Mouse (Mus musculus) bone marrow, adult 2 months (tissue): ENCODE data around the gene Gm5148. TPM values are rescaled to one million over a fixed set of nuclear protein-coding genes. Genes with fewer than 3 reads are reported as not detected.

Experiments
- H3K27ac ChIP-seq: fragments of 200-500 bp; 2 replicates; pipeline ENCODE4 v1.5.1; 2012; ENCODE audit warnings: low read depth, mild to moderate bottlenecking, control low read depth, inconsistent platforms, low read length; ENCODE audit not compliant: control insufficient read depth, poor library complexity, insufficient read depth
- H3K4me1 ChIP-seq: fragments of 200-500 bp; 2 replicates; pipeline ENCODE4 v1.6.1; 2011; ENCODE audit warnings: low read length; ENCODE audit not compliant: control insufficient read depth, insufficient read depth
- H3K4me3 ChIP-seq: fragments of 200-500 bp; replicated peaks from 2 replicates; pipeline ENCODE3; 2011; ENCODE audit warnings: mild to moderate bottlenecking, low read depth, low read length, control low read depth; ENCODE audit not compliant: control insufficient read depth
- CTCF ChIP-seq: fragments of 200-500 bp; IDR thresholded peaks from 2 replicates; pipeline ENCODE4 v1.5.1; 2011; ENCODE audit warnings: low read length, control low read depth; ENCODE audit not compliant: control insufficient read depth, insufficient read depth
- POLR2A ChIP-seq: fragments of 200-500 bp; IDR thresholded peaks from 2 replicates; pipeline ENCODE4 v1.6.1; 2011; ENCODE audit warnings: low read depth, mild to moderate bottlenecking, control low read depth, low read length, borderline replicate concordance; ENCODE audit not compliant: control insufficient read depth
- whole genome bisulfite sequencing: fragments of 180-500 bp; shearing (Covaris S2); methylation state at CpG from one replicate; pipeline ENCODE4 v1.1.7; 2018; 5-methylcytosine and 5-hydroxymethylcytosine counted together
- polyA plus RNA-seq: library from polyadenylated mRNA; stranded (reverse); fragments of >200 nt; gene quantifications from 2 replicates; pipeline ENCODE4 v1.2.4, GENCODE M21; 2011; ENCODE audit warnings: low replicate concordance; ENCODE audit not compliant: missing spikeins, insufficient read depth, insufficient read length

The Gm5148 gene
- polyA plus RNA-seq, 1 experiment: 2.0 TPM

DNA sequence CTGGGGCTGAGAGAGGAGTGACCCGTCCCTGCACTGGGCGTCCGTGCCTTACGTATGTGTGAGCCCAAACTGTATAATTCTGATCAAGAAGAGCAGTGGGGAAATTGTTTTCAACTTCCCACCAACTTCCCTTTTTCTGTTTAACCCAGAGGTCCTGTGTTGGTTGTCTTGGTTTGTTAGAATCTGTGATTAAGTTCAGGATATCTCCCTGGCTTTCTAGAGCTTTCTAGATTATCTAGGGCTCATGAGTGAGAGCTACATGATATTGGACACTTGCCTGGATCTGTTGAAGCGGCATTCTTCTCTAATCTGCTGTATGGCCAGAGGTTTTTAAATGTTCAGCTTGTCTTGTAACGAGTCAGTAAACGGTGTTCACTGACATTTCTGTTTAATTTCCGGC is 30.7 kb downstream of the Gm5148 start:
- no peak overlapping the region for H3K4me3 ChIP-seq
- H3K27ac ChIP-seq: no peak overlapping the region
- 10% methylated on average over 8 of the region's 8 CpGs for WGBS
- no peak for TF ChIP-seq CTCF
- TF ChIP-seq POLR2A: no peak
- peaks cover 2% of the 10 kb centered on the region; the same call in 1 of the 2 replicates for H3K4me1 ChIP-seq

DNA sequence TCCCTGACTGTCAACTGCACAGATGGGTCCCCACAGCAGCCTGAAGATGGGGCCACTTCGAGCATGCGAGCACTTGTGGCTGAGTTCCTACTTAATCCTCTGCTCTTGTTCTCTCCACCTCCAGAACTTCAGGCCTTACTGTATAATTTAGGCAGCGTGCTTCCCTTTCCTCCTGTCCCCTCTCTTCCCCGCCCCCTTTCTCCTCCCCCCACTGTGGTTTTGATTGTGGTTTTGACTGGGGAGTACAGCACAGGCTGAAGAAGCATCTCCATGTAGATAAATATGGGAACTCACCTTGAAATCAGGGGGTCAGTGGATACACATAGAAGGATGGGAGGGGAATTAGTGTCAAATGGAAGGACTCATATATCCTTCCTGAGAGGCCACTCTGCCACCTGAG is 31.3 kb downstream of the Gm5148 start:
- 3% methylated on average over 4 of the region's 4 CpGs for WGBS
- no peak for TF ChIP-seq POLR2A
- no peak for TF ChIP-seq CTCF
- Histone ChIP-seq H3K27ac (no peak overlapping the region), H3K4me1 (peaks cover 2% of the 10 kb centered on the region; the same call in 1 of the 2 replicates), H3K4me3 (no peak overlapping the region)

GRCm38 (mm10) chr3:37687158-37687980 is 36.9 kb downstream of the Gm5148 start:
- TF ChIP-seq POLR2A (0 out of 2 replicates have a peak, but pooled peaks have one; percentile 14), CTCF (no peak)
- H3K4me3 ChIP-seq: peak overlapping the region; percentile 41
- no peaks in the 10 kb centered on the region for H3K4me1 ChIP-seq
- 25% methylated on average over 28 of the region's 28 CpGs for WGBS
- no peak overlapping the region; the same call in 1 of the 2 replicates for H3K27ac ChIP-seq

- Histone ChIP-seq H3K4me3 (peak overlapping the region; percentile 41), H3K27ac (no peak overlapping the region; the same call in 1 of the 2 replicates), H3K4me1 (no peaks in the 10 kb centered on the region)
- TF ChIP-seq POLR2A: no peak
- TF ChIP-seq CTCF: no peak
- WGBS: 30% methylated on average over 6 of the region's 6 CpGs
Measured at GRCm38 (mm10) chr3:37686751-37687150, 37.5 kb downstream of the Gm5148 start.

- Histone ChIP-seq H3K4me3 (no peak overlapping the region), H3K27ac (no peak overlapping the region), H3K4me1 (no peaks in the 10 kb centered on the region)
- WGBS: 62% methylated on average over 7 of the region's 7 CpGs
- no peak for TF ChIP-seq CTCF
- TF ChIP-seq POLR2A: no peak
Measured at GRCm38 (mm10) chr3:37686219-37686618, 38.1 kb downstream of the Gm5148 start.

GRCm38 (mm10) chr3:37676291-37676690 is 48.0 kb downstream of the Gm5148 start:
- H3K27ac ChIP-seq: no peak overlapping the region
- H3K4me3 ChIP-seq: no peak overlapping the region
- H3K4me1 ChIP-seq: no peaks in the 10 kb centered on the region; the same call in 1 of the 2 replicates
- TF ChIP-seq CTCF (no peak), POLR2A (no peak)
- WGBS: 72% methylated on average over 8 of the region's 8 CpGs

- Histone ChIP-seq H3K4me1 (no peaks in the 10 kb centered on the region; the same call in 1 of the 2 replicates), H3K4me3 (no peak overlapping the region), H3K27ac (no peak overlapping the region)
- TF ChIP-seq POLR2A (no peak), CTCF (no peak)
- 8% methylated on average over 11 of the region's 11 CpGs for WGBS
Measured at GRCm38 (mm10) chr3:37675056-37675525, 49.2 kb downstream of the Gm5148 start.

DNA sequence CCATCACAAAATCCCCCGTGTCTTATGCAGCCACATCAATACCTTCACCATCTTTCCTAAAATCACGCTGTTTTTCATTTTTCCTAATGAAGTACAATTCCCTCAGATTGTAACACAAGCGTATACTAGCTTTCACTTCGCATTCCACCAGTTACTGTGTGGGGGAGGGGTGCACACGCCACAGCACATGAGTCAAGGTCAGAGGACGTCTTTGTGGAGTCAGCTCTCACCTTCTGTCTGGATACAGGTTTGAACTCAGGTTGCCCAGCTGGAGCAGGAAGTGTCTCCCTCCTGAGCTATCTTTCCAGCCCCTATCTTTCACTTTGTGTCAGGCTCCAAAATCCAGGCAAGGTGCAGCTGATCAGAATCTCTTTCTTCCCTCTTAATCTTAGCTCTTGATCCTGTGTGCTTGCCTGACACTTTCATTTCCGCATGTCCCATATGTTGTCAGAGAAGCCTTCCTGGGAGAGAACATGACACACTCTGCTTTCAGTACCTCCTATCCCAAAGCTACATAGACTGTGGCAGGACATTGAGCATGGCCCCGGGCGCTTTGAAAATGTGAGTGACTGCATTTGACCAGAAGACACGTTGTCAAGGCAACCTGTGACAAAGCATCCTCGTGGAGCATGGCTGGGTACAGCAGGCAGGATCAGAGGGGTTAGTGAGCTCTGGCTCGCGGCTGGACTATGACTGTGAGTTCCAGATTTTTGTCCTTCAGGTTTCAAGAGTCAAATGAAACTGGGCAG is 50.6 kb downstream of the Gm5148 start:
- no peak overlapping the region for H3K4me3 ChIP-seq

More for the DNA sequence above, 50.6 kb downstream of the Gm5148 start:
- H3K27ac ChIP-seq: no peak overlapping the region
- WGBS: 74% methylated on average over 13 of the region's 13 CpGs
- no peak for TF ChIP-seq POLR2A
- TF ChIP-seq CTCF: no peak
- H3K4me1 ChIP-seq: no peaks in the 10 kb centered on the region; the same call in 1 of the 2 replicates
